ENCODE assay signal across 10 mouse cellular contexts in genomic region chr4:52985216-52985615, GRCm38 (mm10). TPM values are rescaled to one million over a fixed set of nuclear protein-coding genes. Genes with fewer than 3 reads are reported as not detected.
A peak's percentile ranks its signal among the peaks of the same experiment; 100 is the strongest.
DNase-seq lines count a peak whose midpoint lies in the region; ATAC-seq and TF ChIP-seq lines count a peak whose summit lies in the region.
"Had no signal": no experiment of that assay in that cellular context is flagged by ENCODE, and none has a peak within 500 bp of the region (broad histone marks: within the 10 kb centered on the region; RNA-seq: fewer than 3 reads in every experiment).

No protein-coding gene starts in this region.

- peaks cover 2% of the 10 kb centered on the region for H3K4me1 ChIP-seq in ES-Bruce4 (ENCODE audit: control insufficient read depth, insufficient read depth, low read length)

- DNase-seq in left cerebral cortex, adult 2 months (ENCODE audit: extremely low spot score in 1 of 2, low spot score in 2 of 2): no peak
- DNase-seq in left cerebral cortex, adult 9 months (ENCODE audit: low spot score in 2 of 2): no peak
- DNase-seq in layer of hippocampus, postnatal 10 days (ENCODE audit: low spot score in 2 of 2): peak; percentile 17 to 33
- no peak for DNase-seq in heart, adult 11 months
- no peak for DNase-seq in neural tube, embryonic 10.5 days (ENCODE audit: extremely low spot score, low spot score)
- DNase-seq: cerebellum, adult 2 months had no signal

- H3K27ac ChIP-seq in left cerebral cortex, adult 2 months: no peak overlapping the region
- no peak overlapping the region for H3K27ac ChIP-seq in ES-Bruce4 (ENCODE audit: insufficient read depth, low read length)
- H3K27ac ChIP-seq: neural tube, embryonic 12.5 days had no signal

- no peak for TF ChIP-seq POLR2A in ES-Bruce4 (IDR thresholded peaks at IDR 0.05; ENCODE audit: insufficient read depth, low read length)

- no peaks in the 10 kb centered on the region for H3K36me3 ChIP-seq in ES-Bruce4 (ENCODE audit: control insufficient read depth, insufficient read depth, low read length, poor library complexity, severe bottlenecking)
- H3K36me3 ChIP-seq: neural tube, embryonic 12.5 days had no signal

- peak; percentile 87 for ATAC-seq in common myeloid progenitor, adult 5-6 weeks (replicated peaks; ENCODE audit: low read depth, poor library complexity, severe bottlenecking)

- peak; percentile 48 for TF ChIP-seq CTCF in left cerebral cortex, adult 2 months (IDR thresholded peaks at IDR 0.05)
- peak; percentile 0 for TF ChIP-seq CTCF in ES-Bruce4 (IDR thresholded peaks at IDR 0.05; ENCODE audit: low read depth, low read length)

- TF ChIP-seq EP300 in ES-Bruce4 (IDR thresholded peaks at IDR 0.05; ENCODE audit: insufficient read depth, low read depth, low read length): no peak

- no peak overlapping the region for H3K9ac ChIP-seq in ES-Bruce4 (ENCODE audit: low read depth, poor library complexity, severe bottlenecking)
- H3K9ac ChIP-seq: neural tube, embryonic 12.5 days had no signal

- no peak overlapping the region for H3K4me3 ChIP-seq in left cerebral cortex, adult 2 months
- H3K4me3 ChIP-seq in ES-Bruce4 (ENCODE audit: low read depth, low read length): no peak overlapping the region
- H3K4me3 ChIP-seq: neural tube, embryonic 12.5 days had no signal

- intact Hi-C loops in left cerebral cortex, adult 2 months (cut with DNase I): no loop called here

- no peaks in the 10 kb centered on the region for H3K27me3 ChIP-seq in ES-Bruce4 (ENCODE audit: control insufficient read depth, insufficient read depth, low read length, poor library complexity, severe bottlenecking)
- H3K27me3 ChIP-seq: neural tube, embryonic 12.5 days had no signal

- H3K9me3 ChIP-seq in ES-Bruce4 (replicated peaks; ENCODE audit: control insufficient read depth, insufficient read depth, low read length, poor library complexity, severe bottlenecking): no peaks in the 10 kb centered on the region
- H3K9me3 ChIP-seq: neural tube, embryonic 12.5 days had no signal

RNA-seq across cellular contexts. Expression of gene Nipsnap3a, which starts 3.9 kb away (rescaled TPM):
- not detected for total RNA-seq in left cerebral cortex, adult 2 months (2021)
- not detected in 2 replicates for polyA plus RNA-seq in ES-Bruce4 (2011; ENCODE audit: insufficient read depth, insufficient read length, low read depth, missing spikeins)
- total RNA-seq in common myeloid progenitor, adult 5-6 weeks (2017): not detected in 2 replicates
- not detected for total RNA-seq in layer of hippocampus, postnatal 10 days (2021)
- polyA plus RNA-seq: cerebellum, adult 2 months; large intestine, adult 2 months; neural tube, embryonic 12.5 days had no signal

RNA-seq across cellular contexts. Expression of gene Olfr270, which starts 20.9 kb away (rescaled TPM):
- total RNA-seq in left cerebral cortex, adult 2 months (2021): not detected
- not detected in 2 replicates for polyA plus RNA-seq in ES-Bruce4 (2011; ENCODE audit: insufficient read depth, insufficient read length, low read depth, missing spikeins)
- not detected in 2 replicates for total RNA-seq in common myeloid progenitor, adult 5-6 weeks (2017)
- not detected for total RNA-seq in layer of hippocampus, postnatal 10 days (2021)
- polyA plus RNA-seq: cerebellum, adult 2 months; large intestine, adult 2 months; neural tube, embryonic 12.5 days had no signal

RNA-seq across cellular contexts. Expression of gene Nipsnap3b, which starts 26.5 kb away (rescaled TPM):
- 10 to 100 TPM; 11.1 to 13.1 TPM for total RNA-seq in left cerebral cortex, adult 2 months (2021)
- polyA plus RNA-seq in ES-Bruce4 (2011; ENCODE audit: insufficient read depth, insufficient read length, low read depth, missing spikeins): 46.5 and 57.2 TPM in 2 replicates
- 47.3 and 55.3 TPM in 2 replicates for total RNA-seq in common myeloid progenitor, adult 5-6 weeks (2017)
- 10 to 100 TPM; 29.9 to 31.9 TPM for total RNA-seq in layer of hippocampus, postnatal 10 days (2021)

Comparison
In these comparisons a context has a peak if more than half of its experiments do, and no peak if none do; other contexts are left out.
1. DNase-seq: peak in layer of hippocampus, postnatal 10 days (2 of 2); none in left cerebral cortex, adult 2 months (0 of 2), left cerebral cortex, adult 9 months (0 of 2), heart, adult 11 months (single experiment) and neural tube, embryonic 10.5 days (single experiment).